Mouse (Mus musculus) forebrain, embryonic 14.5 days (tissue): Measurements from ENCODE around the gene Lpar3. TPM values are rescaled to one million over a fixed set of nuclear protein-coding genes. Genes with fewer than 3 reads are reported as not detected.
"Not testable (repeated sequence)": the region's sequence is repeated elsewhere in the genome, so short reads cannot be mapped to it uniquely, and the experiment has no call there.

Experiments used
- ATAC-seq: fragments of 200-750 bp; cut with Nextera tagmentation; 2 replicates; pipeline ENCODE4 v1.8.0; 2017; ENCODE audit warnings: mild to moderate bottlenecking, moderate library complexity
- DNase-seq: peaks from one replicate; pipeline ENCODE4 v3.0.0-alpha.2; 2015; ENCODE audit warnings: low spot score
- H3K27ac ChIP-seq: fragments of 300-500 bp; sonication (generic); 2 replicates; pipeline ENCODE4 v1.5.1; 2014; ENCODE audit warnings: low read depth, mild to moderate bottlenecking, control low read depth, low read length, moderate library complexity
- H3K27me3 ChIP-seq: fragments of 300-500 bp; sonication (generic); replicated peaks from 2 replicates; pipeline ENCODE4 v1.6.1; 2014; ENCODE audit warnings: low read length, control low read depth, mixed read lengths; ENCODE audit not compliant: control insufficient read depth, insufficient read depth
- H3K36me3 ChIP-seq: fragments of 300-500 bp; sonication (generic); 2 replicates; pipeline ENCODE4 v1.6.1; 2014; ENCODE audit warnings: low read length, control low read depth; ENCODE audit not compliant: control insufficient read depth, insufficient read depth
- H3K4me1 ChIP-seq: fragments of 300-500 bp; sonication (generic); 2 replicates; pipeline ENCODE4 v1.6.1; 2014; ENCODE audit warnings: antibody characterized with exemption, low read length, control low read depth; ENCODE audit not compliant: control insufficient read depth, insufficient read depth
- H3K4me2 ChIP-seq: fragments of 300-500 bp; sonication (generic); 2 replicates; pipeline ENCODE4 v1.6.1; 2014; ENCODE audit warnings: mild to moderate bottlenecking, control low read depth, low read length
- H3K4me3 ChIP-seq: fragments of 300-500 bp; sonication (generic); 2 replicates; pipeline ENCODE4 v1.5.1; 2014; ENCODE audit warnings: low read depth, low read length, control low read depth
- H3K9ac ChIP-seq: fragments of 300-500 bp; sonication (generic); 2 replicates; pipeline ENCODE4 v1.6.1; 2014; ENCODE audit warnings: mild to moderate bottlenecking, low read length, control low read depth, moderate library complexity
- H3K9me3 ChIP-seq: fragments of 300-500 bp; sonication (generic); replicated peaks from 2 replicates; pipeline ENCODE4 v1.6.1; 2016; ENCODE audit warnings: low read length, control low read depth, mixed read lengths; ENCODE audit not compliant: control insufficient read depth
- WGBS: fragments of 180-500 bp; shearing (Covaris S2); extraction: QIAGEN DNeasy Blood & Tissue Kit; methylation state at CpG from one replicate; pipeline ENCODE4 v1.1.7; 2014; 5-methylcytosine and 5-hydroxymethylcytosine counted together
- polyA plus RNA-seq: library from polyadenylated mRNA; unstranded; fragments of >200 nt; fragmentation: Nextera tagmentation; extraction: Ambion mirVana; gene quantifications from 2 replicates; pipeline ENCODE4 v1.2.1, GENCODE M21; 2014

Gene Lpar3
- polyA plus RNA-seq, 1 experiment from 2014 or later = 0.13 TPM

DNA sequence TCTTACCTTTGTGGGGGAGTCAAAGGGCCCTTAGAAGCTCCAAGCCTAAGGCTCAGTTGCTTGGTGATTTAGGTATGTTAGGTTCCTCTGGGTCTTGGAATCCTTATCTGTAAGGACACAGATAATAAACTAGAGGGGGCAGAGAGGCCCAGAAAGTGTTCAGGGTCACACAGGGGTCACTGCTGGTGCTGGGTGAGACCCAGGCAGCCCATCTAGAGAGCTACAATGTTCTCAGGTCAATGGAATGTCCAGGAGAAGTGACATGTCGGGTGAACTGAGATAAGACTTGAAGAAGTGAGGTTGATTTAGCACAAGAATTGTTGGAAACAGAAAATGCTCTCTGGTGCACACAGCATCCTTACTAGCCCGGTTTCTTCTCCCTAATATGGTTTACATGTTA is 16.4 kb upstream of the Lpar3 start:
- no peak overlapping the region for H3K9ac ChIP-seq
- H3K4me2 ChIP-seq = no peak overlapping the region
- DNase-seq (no peak), ATAC-seq (no peak)
- H3K36me3 ChIP-seq = no peaks in the 10 kb centered on the region
- no peak overlapping the region for H3K27ac ChIP-seq
- no peaks in the 10 kb centered on the region for H3K27me3 ChIP-seq
- H3K9me3 ChIP-seq = no peaks in the 10 kb centered on the region
- no peak overlapping the region for H3K4me3 ChIP-seq
- 90% methylated on average over 2 of the region's 2 CpGs for WGBS
- no peaks in the 10 kb centered on the region for H3K4me1 ChIP-seq

DNA sequence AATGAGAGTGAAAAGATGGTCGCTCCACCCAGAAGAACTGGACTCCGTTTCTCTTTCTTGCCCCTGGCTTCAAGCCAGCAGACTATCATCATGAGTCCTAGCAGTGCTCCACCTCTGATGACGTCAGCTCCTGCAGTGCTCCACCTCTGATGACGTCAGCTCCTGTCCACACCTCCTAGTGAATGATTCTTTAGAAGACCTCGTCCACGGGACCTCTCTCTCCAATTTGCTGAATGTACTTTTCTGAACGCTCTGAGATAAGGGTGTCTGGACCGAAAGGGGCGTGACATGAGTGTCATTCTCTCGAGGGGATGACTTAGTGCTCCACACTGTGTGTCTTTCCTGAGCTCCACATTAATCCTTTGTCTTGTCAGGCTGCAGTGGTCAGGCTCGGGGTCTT is 15.5 kb upstream of the Lpar3 start:
- Histone ChIP-seq H3K27ac (no peak overlapping the region), H3K9ac (no peak overlapping the region), H3K27me3 (no peaks in the 10 kb centered on the region), H3K9me3 (no peaks in the 10 kb centered on the region), H3K4me3 (no peak overlapping the region), H3K4me1 (no peaks in the 10 kb centered on the region), H3K36me3 (no peaks in the 10 kb centered on the region), H3K4me2 (no peak overlapping the region)
- 78% methylated on average over 11 of the region's 11 CpGs for WGBS
- ATAC-seq (no peak), DNase-seq (no peak)

GRCm38 (mm10) chr3:146206635-146207034 is 14.1 kb upstream of the Lpar3 start:
- Histone ChIP-seq H3K27me3 (no peaks in the 10 kb centered on the region), H3K4me3 (no peak overlapping the region), H3K9ac (no peak overlapping the region), H3K27ac (no peak overlapping the region), H3K36me3 (no peaks in the 10 kb centered on the region), H3K4me1 (no peaks in the 10 kb centered on the region), H3K9me3 (no peaks in the 10 kb centered on the region), H3K4me2 (no peak overlapping the region)
- ATAC-seq (no peak), DNase-seq (no peak)
- 87% methylated on average over 2 of the region's 2 CpGs for WGBS

DNA sequence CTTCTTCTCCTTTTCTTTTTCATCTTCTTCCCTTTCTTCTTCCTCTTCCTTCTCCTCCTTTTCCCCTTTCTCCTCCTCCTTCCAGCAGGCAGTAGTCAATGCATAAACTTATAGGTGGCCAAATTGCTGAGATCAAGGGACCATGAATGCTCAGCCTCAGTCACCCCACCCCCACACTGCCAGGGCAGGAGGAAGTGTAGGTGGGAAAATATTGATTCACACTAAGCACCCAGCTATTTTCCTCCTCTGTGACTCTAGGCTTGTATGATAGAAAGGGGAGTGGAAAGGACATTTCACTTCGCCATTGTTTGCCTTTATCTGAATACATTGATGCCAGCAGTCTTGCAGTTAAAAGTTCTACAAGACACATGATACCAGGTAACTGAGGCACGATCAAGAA is 13.3 kb upstream of the Lpar3 start:
- DNase-seq (no peak), ATAC-seq (no peak)
- Histone ChIP-seq H3K27ac (no peak overlapping the region), H3K9me3 (no peaks in the 10 kb centered on the region), H3K27me3 (no peaks in the 10 kb centered on the region), H3K4me1 (no peaks in the 10 kb centered on the region), H3K4me2 (no peak overlapping the region), H3K36me3 (no peaks in the 10 kb centered on the region), H3K9ac (no peak overlapping the region), H3K4me3 (no peak overlapping the region)
- 77% methylated on average over 2 of the region's 2 CpGs for WGBS

GRCm38 (mm10) chr3:146209759-146210158 is 11.0 kb upstream of the Lpar3 start:
- H3K27ac ChIP-seq, H3K36me3 ChIP-seq: not testable (repeated sequence)
- 94% methylated on average over 8 of the region's 8 CpGs for WGBS

GRCm38 (mm10) chr3:146211141-146211747 is 9.5 kb upstream of the Lpar3 start:
- no peak overlapping the region for H3K9ac ChIP-seq
- H3K36me3 ChIP-seq = no peaks in the 10 kb centered on the region
- no peak for DNase-seq
- no peaks in the 10 kb centered on the region for H3K4me1 ChIP-seq
- no peaks in the 10 kb centered on the region for H3K9me3 ChIP-seq
- ATAC-seq = no peak
- H3K27me3 ChIP-seq = no peaks in the 10 kb centered on the region
- H3K27ac ChIP-seq = no peak overlapping the region
- H3K4me2 ChIP-seq = no peak overlapping the region
- 84% methylated on average over 4 of the region's 4 CpGs for WGBS
- no peak overlapping the region for H3K4me3 ChIP-seq

More at GRCm38 (mm10) chr3:146209759-146210158, 11.0 kb upstream of the Lpar3 start:
- H3K4me2 ChIP-seq, H3K4me1 ChIP-seq, H3K9me3 ChIP-seq, H3K27me3 ChIP-seq, DNase-seq, ATAC-seq, H3K4me3 ChIP-seq, H3K9ac ChIP-seq: not testable (repeated sequence)

DNA sequence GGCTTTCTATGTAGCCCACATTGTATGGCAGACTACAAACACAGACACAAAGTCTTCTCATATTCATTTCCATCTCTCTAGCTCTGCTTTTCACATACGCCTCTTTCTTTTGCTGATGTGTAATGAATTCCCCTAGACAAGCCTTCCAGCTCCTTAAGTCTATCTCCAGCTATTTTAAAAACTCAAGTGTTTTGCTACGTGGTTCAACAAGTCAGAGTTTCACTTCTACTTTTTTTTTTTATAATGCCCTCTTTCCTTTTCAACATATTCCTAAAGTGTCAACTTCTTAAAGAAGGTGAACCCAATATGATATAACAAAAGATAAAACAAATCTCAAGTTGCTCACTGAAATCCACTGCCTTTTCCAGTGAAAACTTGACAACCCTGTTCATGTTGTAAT is 8.8 kb upstream of the Lpar3 start:
- H3K4me2 ChIP-seq = no peak overlapping the region
- H3K9ac ChIP-seq = no peak overlapping the region
- H3K27me3 ChIP-seq = no peaks in the 10 kb centered on the region
- no peak overlapping the region for H3K4me3 ChIP-seq
- DNase-seq (no peak), ATAC-seq (no peak)
- no peaks in the 10 kb centered on the region for H3K9me3 ChIP-seq
- H3K36me3 ChIP-seq = no peaks in the 10 kb centered on the region
- H3K4me1 ChIP-seq = no peaks in the 10 kb centered on the region
- 87% methylated on average over 2 of the region's 2 CpGs for WGBS
- no peak overlapping the region for H3K27ac ChIP-seq

DNA sequence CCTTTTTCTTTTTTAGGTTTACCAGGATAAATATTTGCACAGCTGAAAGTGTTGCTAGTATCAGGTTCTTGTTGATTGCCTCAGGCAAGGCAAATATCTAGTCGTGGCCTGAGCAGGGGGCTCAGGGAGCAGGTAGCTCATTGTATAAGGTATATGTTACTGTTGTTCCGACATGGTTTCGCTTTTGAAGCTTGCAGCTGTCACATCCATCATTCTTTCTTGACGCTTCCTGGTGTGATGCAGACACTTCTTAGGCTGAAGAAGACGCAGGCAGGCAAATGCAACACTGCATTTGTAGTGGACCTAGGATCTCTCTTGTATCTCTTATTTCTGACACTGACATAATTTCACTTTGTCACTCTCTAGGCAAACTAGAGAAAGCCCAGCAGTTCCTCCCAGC is 7.4 kb upstream of the Lpar3 start:
- H3K9me3 ChIP-seq = no peaks in the 10 kb centered on the region
- H3K27me3 ChIP-seq = no peaks in the 10 kb centered on the region
- H3K27ac ChIP-seq = no peak overlapping the region
- H3K9ac ChIP-seq = no peak overlapping the region
- ATAC-seq = no peak
- no peak overlapping the region for H3K4me2 ChIP-seq
- 91% methylated on average over 5 of the region's 5 CpGs for WGBS
- DNase-seq = no peak
- no peak overlapping the region for H3K4me3 ChIP-seq
- H3K36me3 ChIP-seq = no peaks in the 10 kb centered on the region
- no peaks in the 10 kb centered on the region for H3K4me1 ChIP-seq

- Histone ChIP-seq H3K27me3 (peaks cover 17% of the 10 kb centered on the region), H3K9me3 (no peaks in the 10 kb centered on the region), H3K27ac (no peak overlapping the region), H3K36me3 (no peaks in the 10 kb centered on the region), H3K4me1 (0 out of 2 replicates have a peak, but pooled peaks cover 4% of the 10 kb centered on the region), H3K9ac (no peak overlapping the region), H3K4me3 (no peak overlapping the region), H3K4me2 (no peak overlapping the region)
- ATAC-seq (no peak), DNase-seq (no peak)
- WGBS = 92% methylated on average over 3 of the region's 3 CpGs
Measured at GRCm38 (mm10) chr3:146216561-146216960, 4.2 kb upstream of the Lpar3 start.
